Mouse (Mus musculus) liver, embryonic 12.5 days (tissue): ENCODE results near the gene Anxa3. TPM values are rescaled to one million over a fixed set of nuclear protein-coding genes. Genes with fewer than 3 reads are reported as not detected.

Source experiments
- ATAC-seq: fragments of 200-750 bp; cut with Nextera tagmentation; 2 replicates; pipeline ENCODE4 v1.8.0; 2017; ENCODE audit warnings: moderate number of reproducible peaks, mild to moderate bottlenecking, moderate library complexity
- H3K27ac ChIP-seq: fragments of 300-500 bp; sonication (generic); 2 replicates; pipeline ENCODE4 v1.5.1; 2016; ENCODE audit warnings: mild to moderate bottlenecking
- H3K27me3 ChIP-seq: fragments of 300-500 bp; sonication (generic); replicated peaks from 2 replicates; pipeline ENCODE4 v1.6.1; 2016; ENCODE audit warnings: mild to moderate bottlenecking, moderate library complexity
- H3K36me3 ChIP-seq: fragments of 300-500 bp; sonication (generic); 2 replicates; pipeline ENCODE4 v1.6.1; 2016; ENCODE audit warnings: mild to moderate bottlenecking, moderate library complexity
- H3K4me1 ChIP-seq: fragments of 300-500 bp; sonication (generic); 2 replicates; pipeline ENCODE4 v1.6.1; 2016
- H3K4me2 ChIP-seq: fragments of 300-500 bp; sonication (generic); 2 replicates; pipeline ENCODE4 v1.6.1; 2016; ENCODE audit warnings: mild to moderate bottlenecking, moderate library complexity
- H3K4me3 ChIP-seq: fragments of 300-500 bp; sonication (generic); 2 replicates; pipeline ENCODE4 v1.5.1; 2016; ENCODE audit warnings: mild to moderate bottlenecking, moderate library complexity
- H3K9ac ChIP-seq: fragments of 300-500 bp; sonication (generic); 2 replicates; pipeline ENCODE4 v1.6.1; 2016; ENCODE audit warnings: mild to moderate bottlenecking, moderate library complexity
- H3K9me3 ChIP-seq: fragments of 300-500 bp; sonication (generic); replicated peaks from 2 replicates; pipeline ENCODE4 v1.6.1; 2016; ENCODE audit warnings: mild to moderate bottlenecking, moderate library complexity
- WGBS: fragments of 180-500 bp; shearing (Covaris S2); methylation state at CpG from one replicate; pipeline ENCODE4 v1.1.7; 2016; ENCODE audit not compliant: insufficient replicate concordance; 5-methylcytosine and 5-hydroxymethylcytosine counted together
- polyA plus RNA-seq: library from polyadenylated mRNA; unstranded; fragments of >200 nt; fragmentation: Nextera tagmentation; extraction: Ambion mirVana; gene quantifications from 2 replicates; pipeline ENCODE4 v1.2.1, GENCODE M21; 2016

Gene Anxa3
- polyA plus RNA-seq, 1 experiment from 2014 or later, result 16.2 TPM

DNA sequence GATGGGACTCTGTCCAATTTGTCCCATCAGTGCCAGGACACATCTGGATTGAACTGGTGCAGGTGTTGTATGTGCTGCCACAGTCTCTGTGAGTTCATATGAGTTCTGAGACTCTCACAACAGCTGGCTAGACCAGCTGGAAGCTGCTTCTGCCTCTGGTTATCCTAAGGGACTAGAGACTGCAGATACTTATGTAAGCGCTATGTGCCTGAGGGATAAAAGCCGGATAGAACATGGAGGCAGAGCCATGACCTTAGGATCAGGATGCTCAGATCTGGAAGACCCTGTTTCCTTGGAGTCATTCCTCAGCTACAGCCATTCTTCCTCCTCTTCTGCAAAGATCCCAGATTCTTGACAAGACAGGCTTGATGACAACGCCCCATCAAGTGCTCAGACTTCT is 60.3 kb downstream of the Anxa3 start:
- no peaks in the 10 kb centered on the region for H3K27me3 ChIP-seq
- H3K36me3 ChIP-seq, result no peaks in the 10 kb centered on the region
- peaks cover 11% of the 10 kb centered on the region for H3K4me1 ChIP-seq
- no peaks in the 10 kb centered on the region for H3K9me3 ChIP-seq
- H3K27ac ChIP-seq, result no peak overlapping the region
- ATAC-seq, result no peak
- H3K9ac ChIP-seq, result no peak overlapping the region
- H3K4me3 ChIP-seq, result no peak overlapping the region
- H3K4me2 ChIP-seq, result no peak overlapping the region
- 65% methylated on average over 3 of the region's 3 CpGs for WGBS

DNA sequence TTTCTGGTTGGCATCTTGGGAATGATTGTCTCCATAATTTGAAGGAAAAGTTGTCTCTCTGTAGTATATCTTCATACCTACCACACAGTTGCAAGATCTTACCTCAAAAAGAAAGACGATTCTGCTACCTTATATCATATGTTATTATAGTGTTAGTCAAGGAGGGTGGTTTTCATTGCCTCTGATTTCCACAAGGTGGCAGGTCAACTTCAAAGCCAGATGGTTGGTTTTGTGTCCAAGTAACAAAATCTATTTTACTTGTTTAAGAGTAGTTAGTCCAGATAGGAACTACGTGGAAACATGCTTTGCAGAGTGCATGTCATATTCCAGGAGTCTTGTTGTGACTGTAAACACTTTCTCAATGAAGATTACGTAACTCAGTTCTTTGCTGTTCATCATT is 61.2 kb downstream of the Anxa3 start:
- Histone ChIP-seq H3K27ac (no peak overlapping the region), H3K9ac (no peak overlapping the region), H3K27me3 (no peaks in the 10 kb centered on the region), H3K36me3 (no peaks in the 10 kb centered on the region), H3K4me3 (no peak overlapping the region), H3K4me1 (peaks cover 7% of the 10 kb centered on the region), H3K9me3 (no peaks in the 10 kb centered on the region), H3K4me2 (no peak overlapping the region)
- WGBS, result 64% methylated on average over 3 of the region's 3 CpGs
- no peak for ATAC-seq

DNA sequence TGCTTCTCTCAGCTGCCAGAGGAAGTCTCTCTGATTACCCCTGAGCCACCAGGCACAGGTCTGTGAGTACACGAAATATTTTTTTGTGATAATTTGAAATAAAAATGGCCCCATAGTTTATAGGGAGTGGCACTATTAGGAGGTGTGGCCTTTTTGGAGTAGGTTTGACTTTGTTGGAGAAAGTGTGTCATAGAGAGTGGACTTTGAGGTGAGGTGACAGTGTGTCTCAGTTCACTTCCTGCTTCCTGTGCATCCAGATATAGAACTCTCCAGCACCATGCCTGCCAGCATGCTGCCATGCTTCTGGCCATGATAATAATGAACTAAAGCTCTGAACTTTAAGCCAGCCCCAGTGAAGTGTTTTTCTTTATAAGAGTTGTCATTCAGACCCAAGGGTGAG is 66.8 kb downstream of the Anxa3 start:
- no peaks in the 10 kb centered on the region for H3K36me3 ChIP-seq
- H3K9ac ChIP-seq, result no peak overlapping the region
- ATAC-seq, result no peak; the same call in 1 of the 2 replicates
- no peaks in the 10 kb centered on the region for H3K9me3 ChIP-seq
- H3K27me3 ChIP-seq, result no peaks in the 10 kb centered on the region
- 56% methylated on average over 1 of the region's 1 CpGs for WGBS
- no peak overlapping the region for H3K4me3 ChIP-seq
- H3K4me1 ChIP-seq, result peaks cover 11% of the 10 kb centered on the region; the same call in 1 of the 2 replicates
- H3K4me2 ChIP-seq, result no peak overlapping the region
- no peak overlapping the region for H3K27ac ChIP-seq

DNA sequence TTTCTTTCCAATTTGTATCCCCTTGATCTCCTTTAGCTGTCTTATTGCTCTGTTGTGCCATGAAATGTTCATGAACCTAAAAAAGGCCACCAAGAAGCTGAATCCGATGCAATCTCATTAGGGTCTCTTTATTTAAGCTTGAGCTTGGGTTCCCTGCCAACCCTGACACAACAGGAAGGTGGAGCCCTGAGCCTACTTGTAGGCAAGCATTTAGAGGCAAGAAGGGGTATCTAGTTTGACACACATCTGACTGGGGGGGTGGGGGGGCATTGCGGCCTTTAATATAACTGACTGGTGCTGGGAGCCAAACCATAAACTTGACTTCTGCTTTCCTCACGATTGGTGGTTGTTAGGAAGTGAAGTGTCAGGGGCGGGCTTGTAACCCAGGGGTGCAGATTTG is 74.0 kb downstream of the Anxa3 start:
- Histone ChIP-seq H3K4me3 (no peak overlapping the region), H3K27me3 (peaks cover 12% of the 10 kb centered on the region; the same call in 1 of the 2 replicates), H3K9me3 (no peaks in the 10 kb centered on the region), H3K4me2 (no peak overlapping the region), H3K27ac (no peak overlapping the region), H3K4me1 (0 out of 2 replicates have a peak, but pooled peaks cover 5% of the 10 kb centered on the region), H3K9ac (no peak overlapping the region), H3K36me3 (no peaks in the 10 kb centered on the region)
- ATAC-seq, result no peak
- WGBS, result 52% methylated on average over 4 of the region's 4 CpGs

DNA sequence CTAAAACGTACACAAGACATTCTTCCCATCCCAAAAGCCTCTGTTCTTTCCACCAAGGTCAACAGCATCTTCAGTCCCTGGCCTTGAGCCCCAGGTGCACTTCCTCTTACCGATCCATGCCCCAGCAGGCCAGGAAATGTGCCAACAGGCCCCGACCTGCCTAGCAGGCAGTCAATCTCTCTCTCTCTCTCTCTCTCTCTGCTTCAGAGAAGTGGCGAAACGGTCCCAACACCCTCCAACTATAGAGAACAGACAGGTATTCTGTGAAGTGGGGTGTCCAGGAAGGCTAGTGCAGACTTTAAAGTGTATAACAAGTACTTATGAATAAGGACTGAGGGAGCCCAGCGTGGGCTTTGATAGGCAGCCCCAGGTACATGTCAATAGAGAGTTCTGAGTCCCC is 75.8 kb downstream of the Anxa3 start:
- H3K9ac ChIP-seq, result no peak overlapping the region
- H3K27ac ChIP-seq, result no peak overlapping the region
- ATAC-seq, result no peak
- no peaks in the 10 kb centered on the region for H3K36me3 ChIP-seq
- WGBS, result 60% methylated on average over 6 of the region's 6 CpGs
- no peak overlapping the region for H3K4me3 ChIP-seq
- H3K9me3 ChIP-seq, result no peaks in the 10 kb centered on the region
- peaks cover 12% of the 10 kb centered on the region; the same call in 1 of the 2 replicates for H3K27me3 ChIP-seq
- no peaks in the 10 kb centered on the region for H3K4me1 ChIP-seq
- no peak overlapping the region for H3K4me2 ChIP-seq

DNA sequence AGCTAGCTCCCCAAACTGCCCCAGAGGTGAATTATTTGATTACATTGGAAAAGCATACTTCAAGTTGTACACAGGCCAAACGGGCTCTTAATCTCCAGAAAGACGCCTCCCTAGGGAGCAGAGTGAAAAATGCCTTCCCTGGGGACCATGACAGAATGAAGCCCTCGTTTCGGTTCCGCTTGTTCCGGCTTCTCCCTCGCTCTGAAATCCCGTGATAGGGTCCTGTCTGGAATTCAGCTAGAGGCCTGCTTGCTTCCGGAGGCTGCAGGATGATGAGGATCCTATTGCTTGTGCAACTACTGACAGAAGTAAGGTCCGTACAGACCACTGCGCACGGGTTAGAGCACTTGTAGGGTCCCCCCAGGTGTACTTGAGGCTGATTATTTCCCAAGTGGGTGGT is 77.9 kb downstream of the Anxa3 start:
- no peak overlapping the region for H3K4me3 ChIP-seq
- H3K4me1 ChIP-seq, result no peaks in the 10 kb centered on the region
- no peaks in the 10 kb centered on the region for H3K9me3 ChIP-seq
- ATAC-seq, result no peak
- H3K4me2 ChIP-seq, result no peak overlapping the region
- H3K9ac ChIP-seq, result no peak overlapping the region
- H3K27ac ChIP-seq, result no peak overlapping the region
- WGBS, result 83% methylated on average over 12 of the region's 12 CpGs
- peaks cover 12% of the 10 kb centered on the region; the same call in 1 of the 2 replicates for H3K27me3 ChIP-seq
- H3K36me3 ChIP-seq, result no peaks in the 10 kb centered on the region

DNA sequence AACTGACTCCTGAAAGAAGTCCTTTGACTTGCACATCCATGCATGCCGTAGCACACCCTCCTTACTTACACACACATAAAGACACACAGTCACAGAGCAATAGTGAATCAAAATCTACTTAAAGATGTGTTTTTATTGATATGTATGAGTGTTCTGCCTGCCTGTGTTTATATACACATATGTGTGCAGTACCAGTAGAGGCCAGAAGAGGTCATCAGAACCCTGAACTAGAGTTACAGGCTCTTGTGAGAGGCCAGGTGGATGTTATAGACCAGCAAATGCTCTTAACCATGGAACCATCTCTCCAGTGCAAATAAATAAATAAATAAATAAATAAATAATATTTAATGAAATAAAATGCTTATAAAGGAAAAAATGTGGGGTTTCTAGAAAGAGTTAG is 85.0 kb downstream of the Anxa3 start:
- 89% methylated on average over 1 of the region's 1 CpGs for WGBS
- no peak overlapping the region for H3K4me2 ChIP-seq
- H3K36me3 ChIP-seq, result no peaks in the 10 kb centered on the region
- no peak overlapping the region for H3K4me3 ChIP-seq
- no peak overlapping the region for H3K27ac ChIP-seq
- no peak overlapping the region for H3K9ac ChIP-seq
- ATAC-seq, result no peak
- H3K9me3 ChIP-seq, result peaks cover 4% of the 10 kb centered on the region
- H3K27me3 ChIP-seq, result no peaks in the 10 kb centered on the region
- peaks cover 29% of the 10 kb centered on the region for H3K4me1 ChIP-seq

DNA sequence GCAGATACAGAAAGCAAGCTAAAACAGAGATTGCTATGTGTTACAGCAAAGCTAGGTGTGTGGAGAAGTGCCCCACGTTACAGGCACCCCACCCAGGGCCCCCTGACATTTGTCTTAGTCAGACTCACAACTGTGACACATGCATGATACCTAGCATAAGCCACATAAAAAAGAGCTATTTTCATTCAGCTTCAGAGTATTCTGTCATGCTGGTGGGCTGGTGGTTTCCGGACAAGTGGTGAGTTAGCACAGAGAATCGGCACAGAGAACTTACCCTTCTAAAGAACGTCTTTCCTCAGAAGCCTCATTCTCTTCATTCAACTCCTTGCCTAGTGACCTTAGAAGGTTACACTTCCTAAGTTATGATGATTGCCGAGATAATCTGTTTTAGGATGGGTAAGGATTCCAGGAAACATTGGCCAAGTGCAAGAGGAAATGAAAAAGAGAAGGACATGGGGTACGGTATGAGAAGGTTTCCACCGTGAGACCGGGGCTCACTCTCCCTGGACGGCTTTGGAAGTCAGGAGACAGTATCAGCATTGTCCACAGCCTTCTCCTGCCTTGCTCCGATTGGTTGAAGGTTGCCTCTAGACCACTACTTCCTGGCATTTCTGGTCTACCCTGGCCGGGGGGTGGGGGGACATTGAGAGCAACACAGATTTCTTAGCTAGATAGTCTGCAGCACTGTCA is 85.9 kb downstream of the Anxa3 start:
- peak; percentile 45; the same call in 1 of the 2 replicates for ATAC-seq
- Histone ChIP-seq H3K4me2 (peak overlapping the region; percentile 12; the same call in 1 of the 2 replicates), H3K27ac (no peak overlapping the region)

DNA sequence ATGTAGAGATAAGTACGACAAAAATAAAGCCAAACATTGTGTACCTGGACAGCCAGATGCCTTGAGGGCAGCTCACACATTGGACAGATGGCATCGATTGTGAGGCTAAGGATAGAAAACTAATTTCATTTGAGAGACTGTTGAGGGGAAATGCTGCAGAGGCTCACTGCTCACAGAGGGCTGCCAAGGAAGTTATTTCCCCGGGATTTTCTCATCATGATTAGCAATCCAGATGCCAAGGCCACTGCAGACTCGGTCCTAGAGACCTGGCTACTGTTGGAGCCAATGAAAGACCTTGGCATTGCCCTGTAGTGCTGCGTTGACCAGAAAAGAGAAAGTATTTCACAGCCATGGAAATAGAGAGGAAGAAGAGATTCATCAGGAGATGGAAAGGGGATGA is 87.1 kb downstream of the Anxa3 start:
- H3K4me2 ChIP-seq, result no peak overlapping the region
- H3K36me3 ChIP-seq, result no peaks in the 10 kb centered on the region
- WGBS, result 66% methylated on average over 5 of the region's 5 CpGs
- H3K9me3 ChIP-seq, result peaks cover 4% of the 10 kb centered on the region
- no peak overlapping the region for H3K4me3 ChIP-seq
- H3K4me1 ChIP-seq, result peaks cover 45% of the 10 kb centered on the region
- ATAC-seq, result no peak
- H3K27me3 ChIP-seq, result no peaks in the 10 kb centered on the region
- H3K9ac ChIP-seq, result no peak overlapping the region
- no peak overlapping the region for H3K27ac ChIP-seq

More for the DNA sequence above, 85.9 kb downstream of the Anxa3 start:
- 46% methylated on average over 11 of the region's 11 CpGs for WGBS
- Histone ChIP-seq H3K9ac (no peak overlapping the region; the same call in 1 of the 2 replicates), H3K27me3 (no peaks in the 10 kb centered on the region), H3K9me3 (peaks cover 4% of the 10 kb centered on the region), H3K4me3 (no peak overlapping the region), H3K36me3 (no peaks in the 10 kb centered on the region), H3K4me1 (peaks cover 37% of the 10 kb centered on the region)

DNA sequence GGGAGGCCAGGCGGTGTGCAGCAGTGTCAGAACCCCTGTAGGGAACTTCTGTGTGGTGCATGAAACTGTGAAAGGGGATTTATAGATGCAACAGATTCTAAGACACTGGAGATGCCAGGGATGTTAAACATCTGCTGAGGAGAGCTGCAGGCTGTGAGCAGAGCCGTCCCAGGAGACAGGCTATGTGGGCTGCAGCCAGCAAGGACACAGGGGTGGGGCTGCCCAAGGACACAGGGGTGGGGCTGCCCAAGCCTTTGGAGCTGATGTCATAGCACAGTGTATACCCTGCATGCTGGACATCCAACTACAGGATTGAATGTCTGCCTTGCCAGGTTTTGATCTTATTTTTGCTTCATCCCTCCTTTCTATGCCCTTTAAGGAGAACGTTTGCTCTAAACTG is 88.0 kb downstream of the Anxa3 start:
- H3K27ac ChIP-seq, result no peak overlapping the region
- no peak overlapping the region for H3K4me3 ChIP-seq
- H3K27me3 ChIP-seq, result no peaks in the 10 kb centered on the region
- H3K4me1 ChIP-seq, result peaks cover 54% of the 10 kb centered on the region
- ATAC-seq, result peak; percentile 60; the same call in 1 of the 2 replicates
- H3K36me3 ChIP-seq, result no peaks in the 10 kb centered on the region
- H3K9ac ChIP-seq, result no peak overlapping the region
- peaks cover 4% of the 10 kb centered on the region for H3K9me3 ChIP-seq
- H3K4me2 ChIP-seq, result no peak overlapping the region
- 66% methylated on average over 3 of the region's 3 CpGs for WGBS

DNA sequence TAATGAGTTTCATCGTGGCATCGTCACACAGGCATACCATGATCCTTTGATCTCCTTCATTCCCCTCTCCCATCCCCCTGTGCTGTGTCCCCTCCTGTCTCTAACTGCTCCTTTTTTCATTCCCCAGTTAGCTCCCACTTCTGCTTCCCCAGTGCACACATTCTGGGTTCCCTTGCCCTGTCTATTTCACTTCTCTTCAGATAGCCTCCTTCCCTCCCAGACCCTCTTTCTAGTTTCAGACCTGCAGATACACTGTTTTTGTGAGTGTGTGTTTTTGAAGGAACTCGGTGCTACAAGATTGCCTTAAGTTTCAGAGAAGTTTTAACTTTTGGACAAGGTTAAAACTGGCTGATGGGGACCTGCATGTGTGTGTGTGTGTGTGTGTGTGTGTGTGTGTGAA is 88.5 kb downstream of the Anxa3 start:
- ATAC-seq, result no peak
- Histone ChIP-seq H3K4me2 (no peak overlapping the region), H3K36me3 (no peaks in the 10 kb centered on the region), H3K27ac (no peak overlapping the region), H3K27me3 (no peaks in the 10 kb centered on the region), H3K4me3 (no peak overlapping the region), H3K9ac (no peak overlapping the region), H3K9me3 (peaks cover 4% of the 10 kb centered on the region), H3K4me1 (peaks cover 56% of the 10 kb centered on the region)
- 74% methylated on average over 3 of the region's 3 CpGs for WGBS

DNA sequence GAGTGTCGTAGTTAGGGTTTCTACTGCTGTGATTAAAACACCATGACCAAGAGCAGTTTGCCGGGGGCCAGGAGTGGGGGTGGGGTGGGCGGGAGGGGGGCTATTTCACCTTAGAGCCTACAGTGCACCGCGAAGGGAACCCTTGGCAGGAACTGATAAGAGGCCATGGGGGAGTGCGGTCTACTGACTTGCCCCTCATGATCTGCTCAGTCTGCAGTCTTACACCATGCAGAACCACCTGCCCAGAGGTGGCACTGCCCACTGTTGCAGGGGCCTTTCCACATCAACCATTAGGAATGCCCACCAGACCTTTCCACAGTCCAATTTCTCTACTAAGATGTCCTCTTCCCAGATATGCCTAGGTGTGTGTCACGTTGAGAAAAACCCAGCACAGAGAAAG is 92.1 kb downstream of the Anxa3 start:
- Histone ChIP-seq H3K9me3 (no peaks in the 10 kb centered on the region), H3K4me1 (peaks cover 43% of the 10 kb centered on the region), H3K27ac (0 out of 2 replicates have a peak overlapping the region, but pooled peaks have one; percentile 7), H3K4me3 (no peak overlapping the region), H3K36me3 (no peaks in the 10 kb centered on the region), H3K4me2 (peak overlapping the region; percentile 37), H3K9ac (peak overlapping the region; percentile 36; the same call in 1 of the 2 replicates), H3K27me3 (no peaks in the 10 kb centered on the region)
- 19% methylated on average over 7 of the region's 7 CpGs for WGBS
- peak; percentile 86 for ATAC-seq
